Mouse (Mus musculus) CH12.LX (cell line): Measurements from ENCODE around the gene Snai1. TPM values are rescaled to one million over a fixed set of nuclear protein-coding genes. Genes with fewer than 3 reads are reported as not detected.

Experiments
- DNase-seq: peaks from one replicate; pipeline ENCODE4 v3.0.0-alpha.2; 2013; ENCODE audit errors: extremely low read depth
- H3K27ac ChIP-seq: 2 replicates; pipeline ENCODE4 v1.5.1; 2012; ENCODE audit warnings: low read depth, mild to moderate bottlenecking, control low read depth, moderate library complexity; ENCODE audit not compliant: insufficient read depth
- H3K27me3 ChIP-seq: replicated peaks from 2 replicates; pipeline ENCODE3; 2012; ENCODE audit warnings: inconsistent platforms
- H3K36me3 ChIP-seq, 2 experiments: replicated peaks in 1 of 2; 2 replicates each; pipeline versions ENCODE3 to v1.6.1; 2012; ENCODE audit warnings: inconsistent platforms in 1 of 2, low read length in 1 of 2, mild to moderate bottlenecking in 1 of 2, mixed read lengths in 1 of 2, moderate library complexity in 1 of 2; ENCODE audit not compliant: control insufficient read depth in 1 of 2, insufficient read depth in 1 of 2
- H3K4me1 ChIP-seq, 2 experiments: 2 replicates each; pipeline ENCODE4 v1.6.1; 2012; ENCODE audit warnings: inconsistent platforms in 1 of 2, moderate library complexity in 1 of 2; ENCODE audit not compliant: insufficient read depth in 2 of 2, control insufficient read depth in 1 of 2
- H3K4me2 ChIP-seq: 2 replicates; pipeline ENCODE4 v1.6.1; 2012; ENCODE audit warnings: low read depth, mild to moderate bottlenecking, control low read depth; ENCODE audit not compliant: poor library complexity, insufficient read depth, severe bottlenecking
- H3K4me3 ChIP-seq, 3 experiments: fragments of 150-350 bp in 1 of 3; sonication (generic) in 1 of 3; replicated peaks in 1 of 3; 2 replicates each; pipeline versions ENCODE3 to v1.5.1; 2011 to 2012; ENCODE audit warnings: low read depth in 2 of 3, low read length in 2 of 3, mild to moderate bottlenecking in 2 of 3, moderate library complexity in 2 of 3, control low read depth in 1 of 3, improper control_type of control experiment in 1 of 3, inconsistent platforms in 1 of 3, mixed read lengths in 1 of 3; ENCODE audit not compliant: poor library complexity in 1 of 3
- H3K79me2 ChIP-seq: replicated peaks from 2 replicates; pipeline ENCODE4 v1.6.1; 2012; ENCODE audit warnings: mild to moderate bottlenecking, moderate library complexity; ENCODE audit not compliant: control insufficient read depth, poor library complexity, insufficient read depth, severe bottlenecking; ENCODE audit errors: extremely low read depth
- H3K9ac ChIP-seq: 2 replicates; pipeline ENCODE4 v1.6.1; 2012; ENCODE audit warnings: low read depth, mild to moderate bottlenecking, control low read depth, moderate library complexity; ENCODE audit not compliant: insufficient read depth
- H3K9me3 ChIP-seq: replicated peaks from 2 replicates; pipeline ENCODE3; 2012; ENCODE audit warnings: low read length, inconsistent platforms, mixed read lengths
- CHD1 ChIP-seq: IDR thresholded peaks from 2 replicates; pipeline ENCODE4 v1.6.1; 2012; ENCODE audit warnings: low read depth, low read length, improper control_type of control experiment, inconsistent platforms
- CHD2 ChIP-seq: IDR thresholded peaks from 2 replicates; pipeline ENCODE4 v1.6.1; 2011; ENCODE audit warnings: low read length, improper control_type of control experiment
- CTCF ChIP-seq, 2 experiments: IDR thresholded peaks in 1 of 2; conservative IDR thresholded peaks in 1 of 2; 2 replicates each; pipeline ENCODE4 v1.5.1; 2011 to 2012; ENCODE audit warnings: low read depth in 2 of 2, low read length in 2 of 2, improper control_type of control experiment in 1 of 2, inconsistent platforms in 1 of 2, mild to moderate bottlenecking in 1 of 2, moderate library complexity in 1 of 2
- E2F4 ChIP-seq: IDR thresholded peaks from 2 replicates; pipeline ENCODE4 v1.6.1; 2011; ENCODE audit warnings: low read depth, low read length, improper control_type of control experiment; ENCODE audit not compliant: insufficient replicate concordance
- ELF1 ChIP-seq: IDR thresholded peaks from 2 replicates; pipeline ENCODE4 v1.6.1; 2014; ENCODE audit warnings: low read depth, mild to moderate bottlenecking, inconsistent platforms, low read length, improper control_type of control experiment
- EP300 ChIP-seq: IDR thresholded peaks from 2 replicates; pipeline ENCODE4 v1.6.1; 2011; ENCODE audit warnings: low read length, improper control_type of control experiment
- ETS1 ChIP-seq: conservative IDR thresholded peaks from 2 replicates; pipeline ENCODE4 v1.6.1; 2012; ENCODE audit warnings: low read depth, mild to moderate bottlenecking, inconsistent platforms, low read length, improper control_type of control experiment, moderate library complexity
- GABPA ChIP-seq: IDR thresholded peaks from 2 replicates; pipeline ENCODE4 v1.6.1; 2012; ENCODE audit warnings: low read depth, low read length, improper control_type of control experiment, inconsistent platforms; ENCODE audit not compliant: insufficient replicate concordance
- HCFC1 ChIP-seq: IDR thresholded peaks from 2 replicates; pipeline ENCODE4 v1.6.1; 2012; ENCODE audit warnings: low read depth, mild to moderate bottlenecking, inconsistent platforms, low read length, improper control_type of control experiment
- IRF4 ChIP-seq: IDR thresholded peaks from 2 replicates; pipeline ENCODE4 v1.6.1; 2014; ENCODE audit warnings: low read depth, mild to moderate bottlenecking, inconsistent platforms, low read length, improper control_type of control experiment
- JUN ChIP-seq: IDR thresholded peaks from 2 replicates; pipeline ENCODE4 v1.6.1; 2011; ENCODE audit warnings: low read depth, mild to moderate bottlenecking, low read length, improper control_type of control experiment, moderate library complexity; ENCODE audit not compliant: insufficient read depth
- JUND ChIP-seq: conservative IDR thresholded peaks from 2 replicates; pipeline ENCODE4 v1.6.1; 2011; ENCODE audit warnings: low read depth, low read length, improper control_type of control experiment
- KAT2A ChIP-seq: IDR thresholded peaks from 2 replicates; pipeline ENCODE4 v1.6.1; 2012; ENCODE audit warnings: low read length, improper control_type of control experiment, inconsistent platforms; ENCODE audit not compliant: insufficient replicate concordance
- MAFK ChIP-seq: IDR thresholded peaks from 2 replicates; pipeline ENCODE4 v1.6.1; 2011; ENCODE audit warnings: low read length, improper control_type of control experiment; ENCODE audit not compliant: insufficient replicate concordance
- MAX ChIP-seq: IDR thresholded peaks from 2 replicates; pipeline ENCODE4 v1.6.1; 2011; ENCODE audit warnings: low read length, improper control_type of control experiment
- MAZ ChIP-seq: IDR thresholded peaks from 2 replicates; pipeline ENCODE4 v1.6.1; 2012; ENCODE audit warnings: low read depth, mild to moderate bottlenecking, inconsistent platforms, low read length, improper control_type of control experiment, moderate library complexity
- MEF2A ChIP-seq: IDR thresholded peaks from 2 replicates; pipeline ENCODE4 v1.6.1; 2014; ENCODE audit warnings: low read depth, mild to moderate bottlenecking, inconsistent platforms, low read length, improper control_type of control experiment, borderline replicate concordance
- MXI1 ChIP-seq: IDR thresholded peaks from 2 replicates; pipeline ENCODE4 v1.6.1; 2011; ENCODE audit warnings: mild to moderate bottlenecking, low read depth, low read length, improper control_type of control experiment
- MYC ChIP-seq: IDR thresholded peaks from 2 replicates; pipeline ENCODE4 v1.6.1; 2011; ENCODE audit warnings: low read depth, mild to moderate bottlenecking, improper control_type of control experiment, low read length
- NELFE ChIP-seq: IDR thresholded peaks from 2 replicates; pipeline ENCODE4 v1.6.1; 2011; ENCODE audit warnings: low read depth, low read length, improper control_type of control experiment
- NRF1 ChIP-seq: IDR thresholded peaks from 2 replicates; pipeline ENCODE4 v1.6.1; 2014; ENCODE audit warnings: low read depth, mild to moderate bottlenecking, inconsistent platforms, low read length, improper control_type of control experiment, moderate library complexity
- PAX5 ChIP-seq: IDR thresholded peaks from 2 replicates; pipeline ENCODE4 v1.6.1; 2012; ENCODE audit warnings: low read length, inconsistent platforms, mixed read lengths
- POLR2A ChIP-seq: IDR thresholded peaks from 2 replicates; pipeline ENCODE4 v1.6.1; 2011; ENCODE audit warnings: low read depth, mild to moderate bottlenecking, improper control_type of control experiment, low read length
- POLR2AphosphoS2 ChIP-seq: IDR thresholded peaks from 2 replicates; pipeline ENCODE4 v1.6.1; 2011; ENCODE audit warnings: low read depth, low read length, improper control_type of control experiment
- RAD21 ChIP-seq: IDR thresholded peaks from 2 replicates; pipeline ENCODE4 v1.6.1; 2011; ENCODE audit warnings: low read depth, mild to moderate bottlenecking, low read length, improper control_type of control experiment, moderate library complexity
- RCOR1 ChIP-seq: conservative IDR thresholded peaks from 2 replicates; pipeline ENCODE4 v1.6.1; 2012; ENCODE audit warnings: low read depth, mild to moderate bottlenecking, inconsistent platforms, low read length, improper control_type of control experiment
- SIN3A ChIP-seq: IDR thresholded peaks from 2 replicates; pipeline ENCODE4 v1.6.1; 2012; ENCODE audit warnings: low read length, improper control_type of control experiment, inconsistent platforms
- SMC3 ChIP-seq: IDR thresholded peaks from 2 replicates; pipeline ENCODE4 v1.6.1; 2011; ENCODE audit warnings: low read depth, low read length, improper control_type of control experiment
- TBP ChIP-seq: conservative IDR thresholded peaks from 2 replicates; pipeline ENCODE4 v1.6.1; 2011; ENCODE audit warnings: low read depth, low read length, improper control_type of control experiment
- TCF12 ChIP-seq: IDR thresholded peaks from 2 replicates; pipeline ENCODE4 v1.6.1; 2014; ENCODE audit warnings: low read depth, mild to moderate bottlenecking, inconsistent platforms, low read length, improper control_type of control experiment
- UBTF ChIP-seq: IDR thresholded peaks from 2 replicates; pipeline ENCODE4 v1.6.1; 2012; ENCODE audit warnings: low read depth, mild to moderate bottlenecking, inconsistent platforms, low read length, improper control_type of control experiment, moderate library complexity
- USF1 ChIP-seq: IDR thresholded peaks from 2 replicates; pipeline ENCODE4 v1.6.1; 2014; ENCODE audit warnings: low read depth, mild to moderate bottlenecking, inconsistent platforms, low read length, improper control_type of control experiment
- USF2 ChIP-seq: conservative IDR thresholded peaks from 2 replicates; pipeline ENCODE4 v1.6.1; 2011; ENCODE audit warnings: low read depth, low read length, improper control_type of control experiment
- ZC3H11A ChIP-seq: IDR thresholded peaks from 2 replicates; pipeline ENCODE4 v1.6.1; 2012; ENCODE audit warnings: low read depth, mild to moderate bottlenecking, inconsistent platforms, low read length, improper control_type of control experiment
- ZKSCAN1 ChIP-seq: IDR thresholded peaks from 2 replicates; pipeline ENCODE4 v1.6.1; 2012; ENCODE audit warnings: low read depth, inconsistent platforms, low read length, improper control_type of control experiment, borderline replicate concordance
- ZMIZ1 ChIP-seq: IDR thresholded peaks from 2 replicates; pipeline ENCODE4 v1.6.1; 2012; ENCODE audit warnings: low read depth, mild to moderate bottlenecking, inconsistent platforms, low read length, improper control_type of control experiment
- ZNF384 ChIP-seq: IDR thresholded peaks from 2 replicates; pipeline ENCODE4 v1.6.1; 2012; ENCODE audit warnings: low read depth, low read length, improper control_type of control experiment, inconsistent platforms
- dilution Hi-C: fragments of 300-500 bp; cut with MboI; formaldehyde crosslinking; loops from 2 replicates; pipeline ENCODE4 v1.14.3; 2020; ENCODE audit warnings: low sequenced_read_pairs; ENCODE audit not compliant: extremely low pct_unique_long_range_greater_than_20kb, extremely low pct_ligation_motif_present
- in situ Hi-C: fragments of 300-500 bp; cut with MboI; formaldehyde crosslinking; loops from 3 replicates; pipeline ENCODE4 v1.14.3; 2019; ENCODE audit warnings: low sequenced_read_pairs, low pct_ligation_motif_present, low pct_unique_long_range_greater_than_20kb, mixed read lengths
- polyA plus RNA-seq: library from polyadenylated mRNA; unstranded; fragments of >175 nt; gene quantifications from 2 replicates; pipeline ENCODE4 v1.2.1, GENCODE M21; 2012; ENCODE audit warnings: low read depth; ENCODE audit not compliant: insufficient read length
- total RNA-seq, 2 experiments: library from RNA; depleted of rRNA; stranded (reverse); fragments of 300-350 nt in 1 of 2; fragments of >200 nt in 1 of 2; gene quantifications; 2 replicates each; pipeline ENCODE4 v1.2.3; 2012 to 2014

Snai1 gene
- total RNA-seq (2012; rRNA removed): 2.9 and 3.1 TPM in 2 replicates
- total RNA-seq (2014; rRNA removed): 1.5 and 1.6 TPM in 2 replicates
- polyA plus RNA-seq: 9.0 and 12.6 TPM in 2 replicates

GRCm38 (mm10) chr2:167537476-167538297 is at the start of gene Snai1:
Gene Snai1, plus strand, starts transcription at chr2:167538195.
- in situ Hi-C loops (loop anchor here (10.0 kb wide), 1 partner anchor 367 kb away; no protein-coding TSS in a partner anchor), dilution Hi-C loops (no loop called here)
- peaks cover 18 to 47% of the 10 kb centered on the region in 2 experiments for H3K4me1 ChIP-seq
- peaks cover 7% of the 10 kb centered on the region for H3K79me2 ChIP-seq
- DNase-seq: peak; percentile 96
- H3K36me3 ChIP-seq: peaks cover 14 to 39% of the 10 kb centered on the region in 2 experiments
- no peaks in the 10 kb centered on the region for H3K27me3 ChIP-seq
- peak within 1 kb of the TSS; percentile 54 to 79 (median 78) for H3K4me3 ChIP-seq
- peak within 1 kb of the TSS; percentile 79 for H3K4me2 ChIP-seq
- H3K9ac ChIP-seq: peak within 1 kb of the TSS; percentile 81
- H3K9me3 ChIP-seq: no peaks in the 10 kb centered on the region
- peak within 1 kb of the TSS; percentile 51 for H3K27ac ChIP-seq
- TF ChIP-seq POLR2AphosphoS2 (no peak; the same call in 1 of the 2 replicates), MYC (peak; percentile 89; the same call in 1 of the 2 replicates), PAX5 (no peak), JUN (no peak), ETS1 (peak; percentile 62), ZKSCAN1 (no peak), NELFE (peak; percentile 96), CHD1 (peak; percentile 59; the same call in 1 of the 2 replicates), UBTF (0 out of 2 replicates have a peak, but pooled peaks have one; percentile 33), ELF1 (peak; percentile 53; the same call in 1 of the 2 replicates), MXI1 (peak; percentile 94), ZMIZ1 (peak; percentile 94), TCF12 (peak; percentile 85), RAD21 (peak; percentile 94), RCOR1 (peak; percentile 71; the same call in 1 of the 2 replicates), SMC3 (peak; percentile 99), SIN3A (peak; percentile 93), ZC3H11A (peak; percentile 95), MEF2A (peak; percentile 75), IRF4 (peak; percentile 67), KAT2A (no peak), E2F4 (no peak), EP300 (peak; percentile 32; the same call in 1 of the 2 replicates), MAZ (peak; percentile 71; the same call in 1 of the 2 replicates), ZNF384 (peak; percentile 11; the same call in 1 of the 2 replicates), CTCF (conservative IDR thresholded peaks at IDR 0.05 in 1 of 2, IDR thresholded peaks at IDR 0.05 in 1 of 2; ENCODE audit: low read depth in 2 of 2, low read length in 2 of 2) (peak; percentile 18 to 98; a peak in 2 of 4 replicates), TBP (peak; percentile 95), USF2 (peak; percentile 70), NRF1 (peak; percentile 67), USF1 (peak; percentile 78), HCFC1 (peak; percentile 23; the same call in 1 of the 2 replicates), MAFK (no peak), GABPA (no peak), POLR2A (peak; percentile 97), CHD2 (0 out of 2 replicates have a peak, but pooled peaks have one; percentile 42), MAX (peak; percentile 93; the same call in 1 of the 2 replicates), JUND (no peak)
